Mouse (Mus musculus) neural tube, embryonic 12.5 days (tissue): ENCODE measurements around the gene Tbrg4. TPM values are rescaled to one million over a fixed set of nuclear protein-coding genes. Genes with fewer than 3 reads are reported as not detected.

Source experiments
- ATAC-seq: fragments of 200-750 bp; cut with Nextera tagmentation; 2 replicates; pipeline ENCODE4 v1.8.0; 2017; ENCODE audit warnings: low read depth, mild to moderate bottlenecking, moderate TSS enrichment, moderate library complexity; ENCODE audit not compliant: low FRiP score
- H3K27ac ChIP-seq: fragments of 300-500 bp; sonication (generic); 2 replicates; pipeline ENCODE4 v1.5.1; 2016
- H3K27me3 ChIP-seq: fragments of 300-500 bp; sonication (generic); replicated peaks from 2 replicates; pipeline ENCODE4 v1.6.1; 2016; ENCODE audit warnings: mild to moderate bottlenecking
- H3K36me3 ChIP-seq: fragments of 300-500 bp; sonication (generic); 2 replicates; pipeline ENCODE4 v1.6.1; 2016; ENCODE audit warnings: mild to moderate bottlenecking
- H3K4me1 ChIP-seq: fragments of 300-500 bp; sonication (generic); 2 replicates; pipeline ENCODE4 v1.6.1; 2016
- H3K4me2 ChIP-seq: fragments of 300-500 bp; sonication (generic); replicated peaks from 2 replicates; pipeline ENCODE4 v1.6.1; 2016; ENCODE audit warnings: mild to moderate bottlenecking
- H3K4me3 ChIP-seq: fragments of 300-500 bp; sonication (generic); 2 replicates; pipeline ENCODE4 v1.5.1; 2016
- H3K9ac ChIP-seq: fragments of 300-500 bp; sonication (generic); 2 replicates; pipeline ENCODE4 v1.6.1; 2016; ENCODE audit warnings: mild to moderate bottlenecking
- H3K9me3 ChIP-seq: fragments of 300-500 bp; sonication (generic); 2 replicates; pipeline ENCODE4 v1.6.1; 2016; ENCODE audit warnings: mild to moderate bottlenecking
- WGBS: fragments of 180-500 bp; shearing (Covaris S2); methylation state at CpG from one replicate; pipeline ENCODE4 v1.1.7; 2016; 5-methylcytosine and 5-hydroxymethylcytosine counted together
- polyA plus RNA-seq: library from polyadenylated mRNA; unstranded; fragments of >200 nt; fragmentation: Nextera tagmentation; extraction: Ambion mirVana; gene quantifications from 2 replicates; pipeline ENCODE4 v1.2.1, GENCODE M21; 2016

Tbrg4 gene
- polyA plus RNA-seq, 1 experiment from 2014 or later = 46.3 TPM

DNA sequence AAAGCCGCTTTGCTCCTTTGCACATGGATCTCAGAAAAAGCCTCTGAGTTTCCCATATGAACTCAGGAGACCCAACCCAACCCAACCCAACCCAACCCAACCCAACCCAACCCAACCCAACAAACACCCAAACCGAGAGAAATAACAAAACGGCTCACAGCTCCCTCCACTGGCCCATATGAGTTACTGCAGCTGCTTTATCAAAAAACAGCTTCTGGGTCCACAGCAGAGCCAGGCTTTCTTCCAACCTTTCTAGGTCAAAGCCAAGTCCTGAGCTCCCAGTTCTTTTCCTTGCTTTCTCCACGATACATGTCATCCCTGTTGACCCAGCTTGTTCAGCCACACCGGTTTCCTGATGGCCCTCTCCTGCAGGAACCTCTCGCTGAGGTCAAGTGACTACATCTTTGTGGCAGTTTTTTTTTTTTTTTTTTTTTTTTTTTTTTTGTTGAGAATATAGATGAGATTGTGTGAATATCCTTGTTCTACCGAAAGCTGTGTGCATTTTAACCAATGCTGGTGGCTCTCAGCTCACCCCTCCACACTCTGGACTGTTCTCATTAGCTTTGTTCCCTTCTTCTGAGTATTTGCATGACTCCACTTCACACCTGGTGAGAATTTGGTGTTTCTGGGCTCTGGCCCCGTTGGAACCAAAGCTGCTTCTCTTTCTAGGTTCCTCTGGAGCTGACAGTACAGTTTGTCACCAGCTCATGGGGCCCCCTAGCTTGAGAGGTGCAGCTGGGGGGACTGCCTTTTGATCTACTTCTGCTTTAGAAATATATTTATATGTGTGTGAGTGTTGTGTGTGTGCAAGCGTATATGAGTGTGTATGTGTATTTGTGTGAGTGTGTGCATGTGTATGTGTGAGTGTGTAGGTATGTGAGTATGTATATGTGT lies 22.2 kb upstream of the Tbrg4 start:
- H3K4me3 ChIP-seq = no peak overlapping the region
- no peaks in the 10 kb centered on the region for H3K36me3 ChIP-seq
- H3K9me3 ChIP-seq = no peaks in the 10 kb centered on the region
- H3K9ac ChIP-seq = no peak overlapping the region
- WGBS = 62% methylated on average over 9 of the region's 9 CpGs
- H3K27me3 ChIP-seq = no peaks in the 10 kb centered on the region
- no peak for ATAC-seq
- H3K27ac ChIP-seq = no peak overlapping the region
- H3K4me1 ChIP-seq = no peaks in the 10 kb centered on the region
- H3K4me2 ChIP-seq = no peak overlapping the region

DNA sequence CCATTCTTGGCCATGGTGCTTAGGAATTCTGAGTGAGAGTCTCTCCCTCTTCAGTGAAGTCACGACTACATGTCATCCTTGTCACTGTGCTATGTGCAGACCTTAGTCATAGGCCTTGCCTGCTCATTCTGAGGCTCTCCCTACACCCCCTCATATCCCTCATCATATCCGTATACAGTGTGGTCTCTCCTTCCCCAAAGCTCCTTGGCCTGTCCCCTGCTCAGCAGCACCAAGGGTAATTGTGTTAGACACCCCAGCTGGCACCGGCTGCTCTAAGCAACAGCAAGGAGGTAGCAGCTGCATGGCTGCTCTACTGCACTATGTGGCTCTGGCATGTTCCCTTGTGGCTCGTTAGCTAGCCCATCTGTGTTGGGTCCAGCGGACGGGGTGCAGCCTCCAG lies 18.7 kb upstream of the Tbrg4 start:
- Histone ChIP-seq H3K9ac (no peak overlapping the region), H3K27me3 (no peaks in the 10 kb centered on the region), H3K4me3 (no peak overlapping the region), H3K27ac (no peak overlapping the region), H3K4me1 (no peaks in the 10 kb centered on the region), H3K9me3 (no peaks in the 10 kb centered on the region), H3K36me3 (no peaks in the 10 kb centered on the region), H3K4me2 (no peak overlapping the region)
- WGBS = 76% methylated on average over 6 of the region's 6 CpGs
- ATAC-seq = 0 out of 2 replicates have a peak, but pooled peaks have one; percentile 37

DNA sequence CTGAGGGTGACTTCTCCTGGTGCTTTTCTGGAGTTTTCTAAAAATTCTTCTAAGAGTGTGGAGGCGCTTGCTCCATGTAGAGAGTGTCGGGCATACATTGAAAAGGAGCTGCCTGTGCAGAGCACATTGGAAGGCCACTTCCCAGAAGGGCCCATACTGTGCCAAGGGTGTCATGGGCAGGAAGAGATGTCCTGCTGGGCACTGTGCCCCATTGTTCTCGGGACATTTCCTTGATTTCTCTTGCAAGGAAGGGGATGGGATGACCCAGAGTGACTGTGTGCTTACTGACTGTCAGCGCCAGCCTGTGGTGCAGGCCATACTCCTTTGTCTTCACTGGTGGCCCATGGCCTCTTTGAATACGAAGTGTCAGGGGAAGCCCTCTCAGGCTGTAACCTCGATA lies 13.2 kb upstream of the Tbrg4 start:
- no peaks in the 10 kb centered on the region for H3K27me3 ChIP-seq
- no peaks in the 10 kb centered on the region for H3K9me3 ChIP-seq
- H3K4me2 ChIP-seq = no peak overlapping the region
- no peak overlapping the region for H3K9ac ChIP-seq
- H3K27ac ChIP-seq = no peak overlapping the region
- 76% methylated on average over 6 of the region's 6 CpGs for WGBS
- no peak for ATAC-seq
- no peak overlapping the region for H3K4me3 ChIP-seq
- H3K4me1 ChIP-seq = no peaks in the 10 kb centered on the region
- H3K36me3 ChIP-seq = no peaks in the 10 kb centered on the region

DNA sequence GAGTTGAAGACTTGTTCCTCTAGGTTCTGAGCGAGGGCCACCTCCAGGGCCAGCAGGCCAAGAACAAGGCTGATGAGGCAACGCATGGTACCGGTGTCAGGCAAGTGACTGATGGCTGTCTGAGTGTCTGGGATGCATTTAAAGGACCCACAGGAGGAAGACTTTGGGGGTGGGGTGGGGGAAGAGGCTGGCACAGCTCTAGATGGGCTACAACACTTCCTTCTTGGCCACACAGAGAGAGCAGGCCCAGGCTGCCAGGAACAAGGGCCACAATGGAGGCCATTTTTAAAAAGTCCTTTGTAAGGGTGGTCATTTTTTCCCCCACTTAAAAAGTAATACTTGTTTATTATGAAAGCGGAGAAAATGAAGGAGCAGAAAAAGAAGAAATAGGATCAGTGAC lies 12.7 kb upstream of the Tbrg4 start, which contains the start of gene Wap:
Gene Wap (minus strand): TSS at position 101 of the 400 bp plus-strand sequence.
- Histone ChIP-seq H3K36me3 (no peaks in the 10 kb centered on the region), H3K4me2 (no peak within 1 kb of the TSS), H3K4me3 (no peak within 1 kb of the TSS), H3K9me3 (no peaks in the 10 kb centered on the region), H3K4me1 (no peaks in the 10 kb centered on the region), H3K27ac (no peak within 1 kb of the TSS), H3K9ac (no peak within 1 kb of the TSS), H3K27me3 (no peaks in the 10 kb centered on the region)
- ATAC-seq = no peak
- 92% methylated on average over 4 of the region's 4 CpGs for WGBS

DNA sequence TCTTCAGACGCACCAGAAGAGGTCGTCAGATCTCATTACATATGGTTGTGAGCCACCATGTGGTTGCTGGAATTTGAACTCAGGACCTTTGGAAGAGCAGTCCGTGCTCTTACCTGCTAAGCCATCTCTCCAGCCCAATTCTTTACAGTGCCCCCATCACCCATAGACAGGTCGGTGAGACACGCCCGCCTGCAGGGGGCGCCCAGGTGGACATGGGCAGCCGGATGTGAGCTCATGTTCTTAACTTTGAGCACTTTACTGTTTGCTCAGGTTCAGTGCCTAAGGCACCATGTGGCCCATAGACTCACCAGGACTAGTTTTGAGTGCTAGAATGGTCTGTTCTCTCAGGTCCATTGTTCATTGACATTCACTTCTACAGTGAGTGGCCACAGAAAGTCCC lies 10.3 kb upstream of the Tbrg4 start:
- Histone ChIP-seq H3K9ac (no peak overlapping the region), H3K4me1 (no peaks in the 10 kb centered on the region), H3K9me3 (no peaks in the 10 kb centered on the region), H3K4me2 (no peak overlapping the region), H3K27ac (no peak overlapping the region), H3K4me3 (no peak overlapping the region), H3K27me3 (no peaks in the 10 kb centered on the region), H3K36me3 (no peaks in the 10 kb centered on the region)
- 74% methylated on average over 8 of the region's 8 CpGs for WGBS
- ATAC-seq = no peak

DNA sequence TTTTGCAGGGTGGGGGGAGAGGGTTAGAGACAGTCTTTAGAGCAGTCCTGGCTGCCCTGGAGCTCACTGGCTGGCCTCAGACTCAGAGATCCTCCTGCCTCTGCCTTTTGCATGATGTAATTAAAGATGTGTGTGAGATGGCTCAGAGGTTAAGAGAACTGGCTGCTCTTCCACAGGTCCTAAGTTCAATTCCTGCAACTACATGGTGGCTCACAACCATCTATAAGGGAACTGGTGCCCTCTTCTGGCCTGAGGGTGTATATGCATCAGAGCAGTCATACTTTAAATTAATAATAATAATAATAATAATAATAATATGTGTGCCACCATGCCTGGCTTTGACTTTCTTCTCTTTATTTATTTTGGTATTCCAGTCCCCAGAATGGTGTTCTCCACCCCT lies 3.8 kb upstream of the Tbrg4 start:
- H3K4me2 ChIP-seq = no peak overlapping the region
- H3K9ac ChIP-seq = no peak overlapping the region
- H3K4me1 ChIP-seq = peaks cover 11% of the 10 kb centered on the region
- H3K27me3 ChIP-seq = no peaks in the 10 kb centered on the region
- no peaks in the 10 kb centered on the region for H3K36me3 ChIP-seq
- no peaks in the 10 kb centered on the region for H3K9me3 ChIP-seq
- H3K27ac ChIP-seq = no peak overlapping the region
- ATAC-seq = no peak
- no peak overlapping the region for H3K4me3 ChIP-seq

DNA sequence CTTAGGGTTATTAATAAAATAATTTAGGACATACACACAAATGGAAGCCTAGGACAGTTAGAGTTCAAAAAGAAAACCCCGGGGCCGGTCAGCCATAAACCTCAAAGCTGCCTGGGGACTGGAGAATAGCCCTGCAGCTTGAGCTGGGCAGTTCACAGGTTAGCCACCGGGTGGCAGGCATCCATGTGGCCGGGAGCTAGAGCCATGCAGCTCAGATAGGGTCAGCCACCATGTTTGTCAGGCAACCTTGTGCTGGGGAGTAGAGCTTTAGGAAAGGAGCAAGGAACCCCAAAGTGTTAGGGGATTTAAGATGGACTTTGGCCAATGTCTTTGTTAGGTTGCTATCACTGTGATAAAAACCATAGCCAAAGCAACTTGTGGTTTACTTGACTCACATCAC lies 2.7 kb upstream of the Tbrg4 start:
- H3K36me3 ChIP-seq = peaks cover 5% of the 10 kb centered on the region
- no peaks in the 10 kb centered on the region for H3K9me3 ChIP-seq
- 15% methylated on average over 4 of the region's 4 CpGs for WGBS
- no peak for ATAC-seq
- peaks cover 21% of the 10 kb centered on the region for H3K4me1 ChIP-seq
- no peaks in the 10 kb centered on the region for H3K27me3 ChIP-seq
- H3K4me2 ChIP-seq = no peak overlapping the region
- no peak overlapping the region for H3K4me3 ChIP-seq
- no peak overlapping the region for H3K9ac ChIP-seq
- no peak overlapping the region for H3K27ac ChIP-seq

DNA sequence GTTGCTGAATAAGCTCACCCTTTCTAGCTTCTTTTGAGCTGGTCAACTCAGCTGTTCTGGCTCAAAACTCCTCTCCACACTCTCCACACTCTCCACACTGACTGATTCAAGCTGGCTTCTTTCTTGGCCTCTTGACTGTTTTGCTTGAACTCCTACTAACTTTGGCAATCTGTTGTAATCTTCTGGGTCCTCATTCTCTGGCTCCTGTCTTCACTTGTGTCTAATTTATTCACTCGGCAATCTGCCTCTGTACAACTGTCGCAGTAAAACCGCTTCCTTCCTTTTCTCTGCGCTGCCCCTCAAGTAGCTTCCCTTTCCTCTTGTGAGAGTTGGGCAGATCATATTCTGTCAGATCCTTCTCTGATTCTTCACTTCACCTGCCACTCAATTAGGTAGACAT lies 1.9 kb upstream of the Tbrg4 start:
- Histone ChIP-seq H3K36me3 (peaks cover 13% of the 10 kb centered on the region), H3K4me2 (no peak overlapping the region), H3K27me3 (no peaks in the 10 kb centered on the region), H3K9ac (no peak overlapping the region), H3K4me3 (no peak overlapping the region), H3K27ac (no peak overlapping the region), H3K9me3 (no peaks in the 10 kb centered on the region), H3K4me1 (peaks cover 27% of the 10 kb centered on the region)
- WGBS = 89% methylated on average over 4 of the region's 4 CpGs
- ATAC-seq = no peak

DNA sequence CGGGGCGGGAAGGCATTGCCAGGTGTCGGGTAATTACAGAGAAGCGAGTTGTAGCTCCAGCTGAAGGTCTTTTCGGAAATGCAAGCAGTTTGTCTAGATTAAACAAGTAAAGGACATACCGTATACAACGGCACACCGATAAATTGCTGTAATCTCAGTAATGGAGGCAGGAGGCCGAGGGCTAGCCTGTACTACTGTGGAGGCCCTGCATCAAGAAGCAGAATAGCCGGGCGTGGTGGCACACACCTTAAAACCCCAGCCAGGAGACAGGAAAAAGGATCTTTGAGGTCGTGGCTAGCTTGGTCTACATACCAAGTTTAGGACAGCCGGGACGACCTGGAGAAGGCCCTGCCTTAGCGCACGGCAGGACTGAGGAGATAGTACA lies 513 bp upstream of the Tbrg4 start:
- Histone ChIP-seq H3K4me3 (peak overlapping the region; percentile 71), H3K9me3 (no peaks in the 10 kb centered on the region), H3K36me3 (peaks cover 24% of the 10 kb centered on the region), H3K27me3 (no peaks in the 10 kb centered on the region), H3K27ac (peak overlapping the region; percentile 17; the same call in 1 of the 2 replicates), H3K4me2 (peak overlapping the region; percentile 82), H3K9ac (peak overlapping the region; percentile 65), H3K4me1 (peaks cover 27% of the 10 kb centered on the region)
- 17% methylated on average over 16 of the region's 16 CpGs for WGBS
- ATAC-seq = peak; percentile 46

DNA sequence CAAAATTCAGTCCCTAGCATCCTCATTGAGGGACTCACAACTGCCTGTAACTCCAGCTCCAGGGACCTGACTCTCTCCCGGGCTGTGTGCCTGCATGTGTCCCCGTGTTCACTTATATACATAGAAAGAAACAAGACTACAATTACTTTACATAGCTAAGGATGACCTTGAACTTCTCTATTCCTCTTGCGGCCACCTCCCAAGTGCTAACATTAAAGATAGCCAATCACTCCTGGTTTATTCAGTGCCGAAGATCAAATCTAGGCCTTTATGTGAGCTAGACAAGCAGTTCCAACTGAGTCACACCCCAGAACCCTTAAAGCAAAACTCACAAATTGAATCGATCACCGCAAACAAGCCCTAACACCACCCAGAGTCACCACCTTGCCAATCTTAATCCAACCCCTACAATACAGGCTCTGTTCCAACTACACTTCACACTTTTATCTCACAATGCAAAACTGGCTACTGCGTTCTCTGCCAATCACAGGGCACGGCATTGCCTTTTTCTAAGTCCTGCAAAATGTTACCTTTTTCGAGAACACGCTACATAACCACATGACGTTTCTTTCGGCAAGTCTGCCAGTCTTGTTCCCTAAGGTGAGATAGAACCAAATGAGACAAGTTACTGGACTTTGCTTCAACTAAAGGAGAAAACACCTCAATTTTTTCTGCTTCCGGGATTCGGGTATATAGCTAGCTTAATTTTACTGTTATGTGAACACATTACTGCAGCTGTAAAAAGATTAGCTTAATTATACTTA lies 1.1 kb downstream of the Tbrg4 start:
- Histone ChIP-seq H3K27ac (no peak overlapping the region), H3K9me3 (no peaks in the 10 kb centered on the region), H3K4me1 (peaks cover 27% of the 10 kb centered on the region), H3K36me3 (peaks cover 40% of the 10 kb centered on the region), H3K27me3 (no peaks in the 10 kb centered on the region), H3K4me2 (peak overlapping the region; percentile 82), H3K4me3 (peak overlapping the region; percentile 71), H3K9ac (peak overlapping the region; percentile 65)
- no peak for ATAC-seq
- 71% methylated on average over 14 of the region's 14 CpGs for WGBS

DNA sequence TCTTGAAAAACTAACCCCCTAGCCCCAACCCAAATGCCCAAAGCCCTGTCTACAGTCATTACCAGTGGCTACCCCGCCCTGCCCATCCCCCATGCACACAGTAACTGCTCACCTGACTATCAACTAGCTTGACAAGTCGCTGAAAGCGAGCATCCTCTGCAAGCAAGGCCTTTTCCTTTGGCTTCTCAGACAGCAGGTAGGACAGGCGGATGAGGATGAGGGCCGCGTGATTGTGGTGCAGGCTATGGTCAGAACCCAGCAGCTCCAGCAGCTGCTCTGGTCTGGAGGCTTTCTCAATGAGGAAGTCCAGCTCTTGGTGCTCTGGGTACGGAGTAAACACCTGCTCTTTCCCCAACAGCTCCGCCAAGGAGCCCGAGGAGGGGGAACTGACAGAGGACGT lies 2.2 kb downstream of the Tbrg4 start:
- ATAC-seq = no peak
- no peaks in the 10 kb centered on the region for H3K27me3 ChIP-seq
- 94% methylated on average over 10 of the region's 10 CpGs for WGBS
- H3K9me3 ChIP-seq = no peaks in the 10 kb centered on the region
- H3K4me1 ChIP-seq = peaks cover 27% of the 10 kb centered on the region
- H3K4me2 ChIP-seq = no peak overlapping the region
- peaks cover 51% of the 10 kb centered on the region for H3K36me3 ChIP-seq
- H3K27ac ChIP-seq = no peak overlapping the region
- H3K4me3 ChIP-seq = no peak overlapping the region
- no peak overlapping the region for H3K9ac ChIP-seq

DNA sequence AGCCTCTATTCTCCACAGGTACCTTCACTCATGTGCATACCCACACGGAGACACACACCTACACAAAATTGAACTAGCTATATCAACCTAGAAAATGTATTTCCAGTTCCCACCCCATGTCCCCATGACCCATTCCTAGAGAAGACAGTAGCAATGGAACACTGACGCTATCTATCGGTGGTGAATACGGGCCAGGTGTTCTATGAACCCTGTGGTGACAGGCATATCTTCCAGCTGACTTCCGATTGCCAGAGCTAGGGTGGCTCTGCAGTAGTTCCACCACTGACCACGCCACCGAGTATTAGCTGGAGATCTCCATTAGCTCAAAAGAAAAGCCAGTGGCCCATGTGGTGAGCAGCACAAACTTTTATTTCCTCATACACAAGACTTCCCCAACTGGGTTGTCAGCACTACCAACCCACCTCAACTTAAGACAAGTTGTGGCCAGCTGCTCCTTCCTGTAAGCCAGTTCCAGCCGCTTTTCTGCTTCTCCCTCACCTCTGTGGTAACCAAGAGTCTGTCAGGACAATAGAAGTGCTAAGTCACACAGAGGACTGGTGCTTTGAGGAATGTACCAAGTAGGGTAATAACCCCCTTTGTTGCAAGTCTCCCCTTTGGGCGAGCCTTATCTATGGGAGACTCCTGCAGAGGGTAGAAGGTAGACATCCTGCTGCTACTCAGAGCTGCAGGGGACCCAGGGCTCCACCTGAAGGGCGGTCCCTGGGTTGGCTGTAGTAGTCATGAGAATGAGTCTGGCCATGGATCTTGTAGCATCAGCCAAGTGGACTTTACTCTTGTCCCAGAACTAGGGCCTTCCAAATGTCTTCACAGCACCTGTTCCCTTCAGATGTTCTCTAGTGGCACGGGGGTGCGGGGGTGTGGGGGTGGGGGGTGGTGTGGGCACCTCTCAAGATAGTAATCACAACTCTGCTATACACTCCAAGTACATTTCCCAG lies 10.3 kb downstream of the Tbrg4 start:
- no peak overlapping the region for H3K4me3 ChIP-seq
- no peak overlapping the region for H3K27ac ChIP-seq
- H3K4me1 ChIP-seq = no peaks in the 10 kb centered on the region
- H3K27me3 ChIP-seq = no peaks in the 10 kb centered on the region
- H3K9me3 ChIP-seq = no peaks in the 10 kb centered on the region
- 92% methylated on average over 12 of the region's 12 CpGs for WGBS
- H3K4me2 ChIP-seq = no peak overlapping the region
- peaks cover 84% of the 10 kb centered on the region for H3K36me3 ChIP-seq
- no peak for ATAC-seq
- no peak overlapping the region for H3K9ac ChIP-seq
